Mouse (Mus musculus) intestine, embryonic 16.5 days (tissue): Measurements from ENCODE around the gene Foxo3. TPM values are rescaled to one million over a fixed set of nuclear protein-coding genes. Genes with fewer than 3 reads are reported as not detected.

Experiments
- ATAC-seq: fragments of 200-750 bp; cut with Nextera tagmentation; 2 replicates; pipeline ENCODE4 v1.8.0; 2017; ENCODE audit warnings: moderate TSS enrichment, moderate library complexity
- H3K27ac ChIP-seq: fragments of 300-500 bp; sonication (generic); 2 replicates; pipeline ENCODE4 v1.5.1; 2014; ENCODE audit warnings: mild to moderate bottlenecking, low read length
- H3K27me3 ChIP-seq: fragments of 300-500 bp; sonication (generic); replicated peaks from 2 replicates; pipeline ENCODE4 v1.6.1; 2014; ENCODE audit warnings: low read length, control low read depth, mixed read lengths; ENCODE audit not compliant: control insufficient read depth, insufficient read depth
- H3K36me3 ChIP-seq: fragments of 300-500 bp; sonication (generic); 2 replicates; pipeline ENCODE4 v1.6.1; 2014; ENCODE audit warnings: low read length, control low read depth; ENCODE audit not compliant: control insufficient read depth, insufficient read depth
- H3K4me1 ChIP-seq: fragments of 300-500 bp; sonication (generic); 2 replicates; pipeline ENCODE4 v1.6.1; 2014; ENCODE audit warnings: low read length, control low read depth, mixed read lengths; ENCODE audit not compliant: control insufficient read depth, insufficient read depth
- H3K4me2 ChIP-seq: fragments of 300-500 bp; sonication (generic); 2 replicates; pipeline ENCODE4 v1.6.1; 2014; ENCODE audit warnings: low read depth, low read length, control low read depth
- H3K4me3 ChIP-seq: fragments of 300-500 bp; sonication (generic); 2 replicates; pipeline ENCODE4 v1.5.1; 2014; ENCODE audit warnings: mild to moderate bottlenecking, low read length
- H3K9ac ChIP-seq: fragments of 300-500 bp; sonication (generic); 2 replicates; pipeline ENCODE4 v1.6.1; 2014; ENCODE audit warnings: low read depth, low read length
- H3K9me3 ChIP-seq: fragments of 300-500 bp; sonication (generic); 2 replicates; pipeline ENCODE4 v1.6.1; 2016; ENCODE audit warnings: low read length, control low read depth; ENCODE audit not compliant: control insufficient read depth
- WGBS: fragments of 180-500 bp; shearing (Covaris S2); extraction: QIAGEN DNeasy Blood & Tissue Kit; methylation state at CpG from one replicate; pipeline ENCODE4 v1.1.7; 2014; 5-methylcytosine and 5-hydroxymethylcytosine counted together
- polyA plus RNA-seq: library from polyadenylated mRNA; unstranded; fragments of >200 nt; fragmentation: Nextera tagmentation; extraction: Ambion mirVana; gene quantifications from 2 replicates; pipeline ENCODE4 v1.2.1, GENCODE M21; 2015

Foxo3 gene
- polyA plus RNA-seq, 1 experiment from 2014 or later: 4.8 TPM

GRCm38 (mm10) chr10:42142081-42142480 lies 134.5 kb downstream of the Foxo3 start:
- ATAC-seq: no peak
- 55% methylated on average over 9 of the region's 9 CpGs for WGBS
- Histone ChIP-seq H3K4me3 (no peak overlapping the region), H3K9me3 (no peaks in the 10 kb centered on the region), H3K36me3 (no peaks in the 10 kb centered on the region), H3K4me1 (0 out of 2 replicates have a peak, but pooled peaks cover 4% of the 10 kb centered on the region), H3K27me3 (no peaks in the 10 kb centered on the region), H3K4me2 (no peak overlapping the region), H3K27ac (no peak overlapping the region), H3K9ac (no peak overlapping the region)

- Histone ChIP-seq H3K27ac (no peak overlapping the region), H3K27me3 (no peaks in the 10 kb centered on the region), H3K36me3 (no peaks in the 10 kb centered on the region), H3K4me1 (0 out of 2 replicates have a peak, but pooled peaks cover 4% of the 10 kb centered on the region), H3K9ac (no peak overlapping the region), H3K4me2 (no peak overlapping the region), H3K9me3 (no peaks in the 10 kb centered on the region), H3K4me3 (no peak overlapping the region)
- WGBS: 70% methylated on average over 1 of the region's 1 CpGs
- ATAC-seq: no peak
Observed at GRCm38 (mm10) chr10:42139749-42140148, 136.8 kb downstream of the Foxo3 start.

- H3K4me2 ChIP-seq: no peak overlapping the region
- 61% methylated on average over 14 of the region's 14 CpGs for WGBS
- H3K27ac ChIP-seq: no peak overlapping the region
- no peaks in the 10 kb centered on the region for H3K4me1 ChIP-seq
- H3K4me3 ChIP-seq: no peak overlapping the region
- H3K27me3 ChIP-seq: no peaks in the 10 kb centered on the region
- no peaks in the 10 kb centered on the region for H3K36me3 ChIP-seq
- H3K9me3 ChIP-seq: no peaks in the 10 kb centered on the region
- no peak for ATAC-seq
- H3K9ac ChIP-seq: no peak overlapping the region
Observed at GRCm38 (mm10) chr10:42134759-42135702, 141.5 kb downstream of the Foxo3 start.

Other genes with a start within 250 kb of the Foxo3 start
- gene Afg1l, start 201.8 kb upstream of the Foxo3 start, polyA plus RNA-seq: 15.3 TPM in 2 replicates
- 513 and 568 TPM in 2 replicates for gene Snx3, start 225.3 kb upstream of the Foxo3 start, polyA plus RNA-seq